Mouse (Mus musculus) fibroblast of lung, adult 2 months (primary cell): ENCODE measurements at regions not wholly inside any gene's neighbourhood (a gene's known extent, or its start where the extent isn't known, plus 50 kb on each side); places are given as distances from the start of the nearest gene placed in this dataset.

Experiments used
- DNase-seq: peaks from one replicate; pipeline ENCODE4 v3.0.0-alpha.2; 2011; ENCODE audit warnings: low read depth

GRCm38 (mm10) chrX:21293666-21294065 is 118.2 kb upstream of the Gm21876 start:
- no peak for DNase-seq

- DNase-seq, result no peak
Measured at GRCm38 (mm10) chrX:21295460-21295859, 120.0 kb upstream of the Gm21876 start.

- no peak for DNase-seq
Measured at GRCm38 (mm10) chrX:21297349-21297748, 121.9 kb upstream of the Gm21876 start.

DNA sequence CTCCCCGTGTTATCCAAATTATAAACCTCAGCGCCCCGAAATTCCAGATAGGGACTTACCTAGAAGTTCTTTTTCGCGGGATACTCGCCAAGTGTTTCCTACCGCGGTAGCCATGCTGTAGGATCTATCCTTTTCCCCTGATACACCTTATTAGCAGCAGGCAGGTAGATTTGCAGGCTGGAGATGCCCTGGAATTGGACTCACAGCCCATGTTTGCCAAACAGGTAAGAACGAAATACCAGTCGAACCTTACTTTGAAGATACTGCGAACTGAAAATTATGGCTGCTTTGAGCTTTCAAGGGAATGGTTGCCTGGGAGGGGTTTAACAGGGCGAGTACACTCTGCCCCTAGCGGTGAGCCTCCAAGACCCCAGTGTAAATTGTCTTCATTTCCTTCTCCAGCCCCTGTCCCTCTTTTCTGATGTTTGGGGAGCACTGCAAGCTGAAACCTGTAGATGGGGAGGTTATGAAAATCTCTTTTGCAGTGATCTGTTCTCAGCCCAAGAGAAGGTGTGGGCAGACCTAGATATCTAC is 149.8 kb upstream of the Agtr2 start:
- DNase-seq, result no peak

DNA sequence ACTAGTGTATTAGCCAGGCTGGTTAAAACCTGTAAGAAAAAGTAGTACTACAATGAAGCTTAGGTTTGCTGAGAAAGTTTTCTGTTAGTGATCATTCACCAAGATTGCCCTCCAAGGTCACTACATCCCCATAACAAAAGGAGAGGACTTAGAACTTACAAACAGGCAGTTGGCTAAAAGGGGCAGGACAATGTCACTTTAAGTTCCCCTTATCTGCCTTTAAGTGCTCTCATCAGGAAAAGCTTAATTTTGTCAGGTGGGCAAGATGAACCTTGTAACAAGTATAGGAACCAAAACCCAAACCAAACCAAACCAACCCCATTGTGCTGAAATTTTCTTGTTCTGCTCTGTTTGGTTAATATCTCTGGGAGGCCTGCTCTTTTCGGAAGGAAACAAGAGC is 139.9 kb upstream of the Agtr2 start:
- no peak for DNase-seq

DNA sequence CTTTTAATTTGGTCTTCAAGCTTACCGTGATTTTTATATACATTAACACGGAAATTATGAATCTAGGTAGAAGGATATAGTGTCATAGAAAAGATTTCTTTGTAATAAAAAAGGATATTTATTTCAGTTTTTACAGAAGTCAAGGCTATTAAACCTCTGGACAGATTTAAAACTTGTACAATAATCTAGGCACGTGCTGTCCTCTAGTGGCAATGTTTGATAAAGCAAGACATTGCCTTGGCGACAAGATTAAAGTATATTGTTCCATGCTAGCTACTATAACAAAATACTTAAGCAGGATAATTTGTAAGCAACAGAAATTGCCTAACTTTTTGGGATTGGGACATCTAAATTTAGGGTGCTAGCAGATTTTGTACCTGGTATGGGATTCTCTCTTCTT is 133.8 kb upstream of the Agtr2 start:
- DNase-seq, result no peak

- DNase-seq, result no peak
Measured at GRCm38 (mm10) chrX:21352350-21352749, 132.0 kb upstream of the Agtr2 start.

- DNase-seq, result no peak
Measured at GRCm38 (mm10) chrX:21360771-21361667, 123.3 kb upstream of the Agtr2 start.

DNA sequence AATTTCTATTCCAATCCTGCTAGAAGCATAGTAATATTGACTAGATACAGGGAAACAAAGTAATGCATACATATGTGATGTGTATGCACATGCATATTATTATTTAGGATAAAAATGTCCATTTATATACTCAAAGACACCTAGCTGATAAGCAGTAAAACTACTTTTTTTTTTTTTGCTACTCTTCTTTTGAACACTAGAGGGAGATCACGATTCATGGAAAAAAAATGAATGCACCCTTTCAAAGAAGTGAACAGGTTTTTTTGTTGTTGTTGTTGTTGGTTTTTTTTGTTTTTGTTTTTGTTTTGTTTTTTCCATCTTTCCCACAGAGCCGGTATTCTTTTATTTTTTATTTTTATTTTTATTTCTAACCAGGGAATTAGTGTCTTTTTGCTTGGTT is 99.1 kb upstream of the Agtr2 start:
- no peak for DNase-seq

- DNase-seq, result no peak
Measured at GRCm38 (mm10) chrX:21389992-21390391, 94.4 kb upstream of the Agtr2 start.

- peak; percentile 14 for DNase-seq
Measured at GRCm38 (mm10) chrX:21393212-21393611, 91.1 kb upstream of the Agtr2 start.

DNA sequence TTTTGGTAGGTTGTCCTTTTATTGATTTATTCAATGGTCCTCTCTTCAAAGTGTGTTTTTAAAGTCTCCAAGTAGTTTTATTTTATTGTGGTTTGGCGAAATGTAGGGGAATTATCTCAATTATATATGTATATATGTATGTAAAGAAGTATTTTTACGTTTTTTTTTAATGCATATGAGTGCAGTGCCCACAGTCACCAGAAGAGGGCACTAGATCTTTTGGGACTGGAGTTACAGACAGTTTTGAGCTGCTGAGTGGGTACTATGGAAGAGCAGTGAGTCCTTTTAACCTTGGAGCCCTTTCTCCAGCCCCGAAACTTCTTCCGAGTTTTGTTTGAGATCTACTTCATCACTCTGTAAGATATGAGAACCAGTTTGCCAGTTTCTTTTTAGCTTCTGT is 59.5 kb upstream of the Agtr2 start:
- no peak for DNase-seq

- no peak for DNase-seq
Measured at GRCm38 (mm10) chrX:21428081-21428480, 56.3 kb upstream of the Agtr2 start.

DNA sequence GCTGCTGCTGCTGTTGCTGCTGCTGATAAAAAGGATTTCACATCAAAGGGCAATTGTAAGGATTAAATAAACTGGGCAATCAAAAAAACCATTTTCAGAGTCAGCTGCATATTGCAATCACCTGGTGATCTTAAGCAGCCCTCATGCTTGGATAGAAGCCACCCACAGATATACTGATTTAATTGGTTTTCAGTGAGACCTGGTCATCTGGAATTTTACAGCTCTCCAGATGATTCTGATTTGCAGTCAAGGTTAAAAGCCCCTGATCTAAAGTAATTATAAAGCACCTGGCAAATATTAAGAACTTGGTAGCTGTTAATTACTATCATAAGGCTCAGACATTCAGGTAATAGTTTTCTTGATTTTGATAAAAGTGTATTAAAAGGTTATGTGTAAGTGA is 50.8 kb upstream of the Agtr2 start:
- DNase-seq, result no peak
